8 mouse cellular contexts compared by ENCODE assay signal in the genomic region with DNA sequence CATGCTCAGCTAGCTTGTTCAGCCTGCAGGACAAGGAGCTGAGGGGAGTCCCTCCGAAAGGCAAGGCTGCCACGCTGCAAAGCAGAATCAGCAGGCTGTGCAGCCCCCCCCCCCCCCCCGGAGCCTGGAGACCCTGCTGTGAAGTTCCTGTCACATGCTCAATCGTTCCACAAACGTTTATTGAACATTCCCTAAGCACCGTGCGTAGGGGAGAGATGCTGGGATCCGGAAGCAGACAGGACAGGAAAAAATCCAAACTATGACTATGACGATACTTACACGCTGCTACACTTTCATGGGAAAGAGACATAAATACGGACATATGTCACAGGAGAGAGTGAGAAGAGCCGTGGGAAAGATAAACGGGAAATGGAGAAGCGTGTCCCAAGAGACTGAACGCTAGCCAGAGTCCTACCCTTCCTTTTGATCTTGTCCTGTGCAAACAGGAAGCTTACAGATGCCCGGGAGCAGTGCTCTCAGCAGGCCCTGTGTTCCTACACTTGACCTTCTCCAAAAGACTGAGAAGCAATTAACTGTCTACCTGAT. TPM values are rescaled to one million over a fixed set of nuclear protein-coding genes. Genes with fewer than 3 reads are reported as not detected.
DNase-seq lines count a peak whose midpoint lies in the region; ATAC-seq and TF ChIP-seq lines count a peak whose summit lies in the region.

No protein-coding gene starts in this region.

- DNase-seq in liver, embryonic 11.5 days (ENCODE audit: low spot score) = no peak
- no peak for DNase-seq in liver
- DNase-seq in lung, postnatal 0 days (ENCODE audit: low spot score) = peak; percentile 66
- no peak for DNase-seq in adrenal gland, postnatal 4 days (ENCODE audit: low spot score in 2 of 2)
- no peak for DNase-seq in kidney, postnatal 10 days

- no peak for ATAC-seq in liver, embryonic 11.5 days (replicated peaks; ENCODE audit: low FRiP score)
- ATAC-seq in granulocyte monocyte progenitor cell, adult 5-6 weeks (replicated peaks; ENCODE audit: poor library complexity, severe bottlenecking) = peak; percentile 41; the same call in 1 of the 2 replicates
- ATAC-seq in lung, postnatal 0 days = peak; percentile 52
- ATAC-seq in stomach, embryonic 15.5 days (ENCODE audit: insufficient read depth, low FRiP score, low read depth) = no peak
- no peak for ATAC-seq in frontal cortex, adult (ENCODE audit: low TSS enrichment)

- peak overlapping the region; percentile 53 for H3K4me2 ChIP-seq in liver, embryonic 11.5 days
- peak overlapping the region; percentile 37; the same call in 1 of the 2 replicates for H3K4me2 ChIP-seq in lung, postnatal 0 days (replicated peaks; ENCODE audit: low read depth, low read length)
- peak overlapping the region; percentile 46 for H3K4me2 ChIP-seq in stomach, embryonic 15.5 days

- H3K36me3 ChIP-seq in liver, embryonic 11.5 days (ENCODE audit: control insufficient read depth, insufficient read depth, low read length) = no peaks in the 10 kb centered on the region
- H3K36me3 ChIP-seq in lung, postnatal 0 days (ENCODE audit: insufficient read depth, low read length) = no peaks in the 10 kb centered on the region
- H3K36me3 ChIP-seq in stomach, embryonic 15.5 days = no peaks in the 10 kb centered on the region

- peaks cover 13% of the 10 kb centered on the region for H3K4me1 ChIP-seq in liver, embryonic 11.5 days (replicated peaks; ENCODE audit: control insufficient read depth, insufficient read depth, low read length)
- H3K4me1 ChIP-seq in lung, postnatal 0 days (ENCODE audit: insufficient read depth, low read depth, low read length) = peaks cover 3% of the 10 kb centered on the region; the same call in 1 of the 2 replicates
- H3K4me1 ChIP-seq in stomach, embryonic 15.5 days = peaks cover 17% of the 10 kb centered on the region; the same call in 1 of the 2 replicates

- H3K27ac ChIP-seq in liver, embryonic 11.5 days (ENCODE audit: low read depth, low read length) = no peak overlapping the region
- H3K27ac ChIP-seq in lung, postnatal 0 days (ENCODE audit: low read length) = peak overlapping the region; percentile 66
- H3K27ac ChIP-seq in stomach, embryonic 15.5 days = peak overlapping the region; percentile 65; the same call in 1 of the 2 replicates

- no peaks in the 10 kb centered on the region for H3K9me3 ChIP-seq in liver, embryonic 11.5 days (ENCODE audit: control insufficient read depth, low read length)
- H3K9me3 ChIP-seq in lung, postnatal 0 days (ENCODE audit: low read length) = no peaks in the 10 kb centered on the region
- H3K9me3 ChIP-seq in stomach, embryonic 15.5 days = no peaks in the 10 kb centered on the region

- TF ChIP-seq EP300 in lung, postnatal 0 days (IDR thresholded peaks at IDR 0.05) = peak; percentile 55

- 11% methylated on average over 16 of the region's 16 CpGs for WGBS in liver, embryonic 11.5 days
- WGBS in lung, postnatal 0 days = 3% methylated on average over 15 of the region's 16 CpGs
- 7% methylated on average over 16 of the region's 16 CpGs for WGBS in stomach, embryonic 15.5 days

- H3K4me3 ChIP-seq in liver, embryonic 11.5 days (ENCODE audit: low read depth, low read length) = no peak overlapping the region
- no peak overlapping the region for H3K4me3 ChIP-seq in lung, postnatal 0 days (ENCODE audit: low read depth, low read length)
- peak overlapping the region; percentile 11; the same call in 1 of the 2 replicates for H3K4me3 ChIP-seq in stomach, embryonic 15.5 days (replicated peaks)

- no peak for TF ChIP-seq CTCF in lung, postnatal 0 days (IDR thresholded peaks at IDR 0.05)

- H3K27me3 ChIP-seq in liver, embryonic 11.5 days (replicated peaks; ENCODE audit: control insufficient read depth, insufficient read depth, low read length) = no peaks in the 10 kb centered on the region
- no peaks in the 10 kb centered on the region for H3K27me3 ChIP-seq in lung, postnatal 0 days (replicated peaks; ENCODE audit: insufficient read depth, low read length)
- H3K27me3 ChIP-seq in stomach, embryonic 15.5 days (replicated peaks) = no peaks in the 10 kb centered on the region

- 0 out of 2 replicates have a peak overlapping the region, but pooled peaks have one; percentile 11 for H3K9ac ChIP-seq in liver, embryonic 11.5 days (ENCODE audit: low read depth, low read length)
- H3K9ac ChIP-seq in lung, postnatal 0 days (replicated peaks; ENCODE audit: low read depth) = no peak overlapping the region
- H3K9ac ChIP-seq in stomach, embryonic 15.5 days = no peak overlapping the region

RNA-seq across cellular contexts. Expression of gene Zbtb34, which starts 5.0 kb away (rescaled TPM):
- 6.1 and 7.6 TPM in 2 replicates for polyA plus RNA-seq in liver, embryonic 11.5 days (2014; fragmentation: Nextera tagmentation; extraction: Ambion mirVana)
- total RNA-seq in granulocyte monocyte progenitor cell, adult 5-6 weeks (2014; fragmentation: Nextera tagmentation) = 23.7 and 32.0 TPM in 2 replicates
- 8.6 and 20.6 TPM in 2 replicates for total RNA-seq in granulocyte monocyte progenitor cell, adult 5-6 weeks (2017)
- 4.5 and 4.9 TPM in 2 replicates for polyA plus RNA-seq in lung, postnatal 0 days (2015; fragmentation: Nextera tagmentation; extraction: Ambion mirVana)
- polyA plus RNA-seq in stomach, embryonic 15.5 days (2015; fragmentation: Nextera tagmentation; extraction: Ambion mirVana) = 5.4 and 5.9 TPM in 2 replicates
- 10 to 100 TPM; 22.9 TPM for total RNA-seq in adrenal gland, postnatal 4 days (2021)

RNA-seq across cellular contexts. Expression of gene Zbtb43, which starts 32.3 kb away (rescaled TPM):
- 12.0 and 14.1 TPM in 2 replicates for polyA plus RNA-seq in liver, embryonic 11.5 days (2014; fragmentation: Nextera tagmentation; extraction: Ambion mirVana)
- total RNA-seq in granulocyte monocyte progenitor cell, adult 5-6 weeks (2014; fragmentation: Nextera tagmentation) = 8.5 and 9.9 TPM in 2 replicates
- 10.4 and 10.7 TPM in 2 replicates for total RNA-seq in granulocyte monocyte progenitor cell, adult 5-6 weeks (2017)
- 11.4 and 12.0 TPM in 2 replicates for polyA plus RNA-seq in lung, postnatal 0 days (2015; fragmentation: Nextera tagmentation; extraction: Ambion mirVana)
- 14.1 and 16.7 TPM in 2 replicates for polyA plus RNA-seq in stomach, embryonic 15.5 days (2015; fragmentation: Nextera tagmentation; extraction: Ambion mirVana)
- total RNA-seq in adrenal gland, postnatal 4 days (2021) = 10 to 100 TPM; 21.5 to 24.1 TPM

Comparison
In these comparisons a context has a peak if more than half of its experiments do, and no peak if none do; other contexts are left out.
1. ATAC-seq: peak in granulocyte monocyte progenitor cell, adult 5-6 weeks (single experiment) and lung, postnatal 0 days (single experiment); none in liver, embryonic 11.5 days (single experiment), stomach, embryonic 15.5 days (single experiment) and frontal cortex, adult (single experiment).
2. Peak in every context shown above with its lines, with median percentiles within 50 percentile points of each other: H3K4me2 ChIP-seq.